Mouse (Mus musculus): ENCODE results near the gene D630003M21Rik.

The D630003M21Rik gene

GRCm38 (mm10) chr2:158194945-158195640, 33.9 kb downstream of the D630003M21Rik start:
- DNase-seq (ENCODE audit: low spot score in 2 of 2), result peak in 1 of 2 experiments; percentile 64

GRCm38 (mm10) chr2:158193611-158194336, 35.2 kb downstream of the D630003M21Rik start:
- no peak for DNase-seq (ENCODE audit: low spot score in 2 of 2)

GRCm38 (mm10) chr2:158191098-158191497, 37.9 kb downstream of the D630003M21Rik start:
- DNase-seq (ENCODE audit: low spot score in 2 of 2), result no peak

GRCm38 (mm10) chr2:158189451-158189850, 39.6 kb downstream of the D630003M21Rik start:
- no peak for DNase-seq (ENCODE audit: low spot score in 2 of 2)

DNA sequence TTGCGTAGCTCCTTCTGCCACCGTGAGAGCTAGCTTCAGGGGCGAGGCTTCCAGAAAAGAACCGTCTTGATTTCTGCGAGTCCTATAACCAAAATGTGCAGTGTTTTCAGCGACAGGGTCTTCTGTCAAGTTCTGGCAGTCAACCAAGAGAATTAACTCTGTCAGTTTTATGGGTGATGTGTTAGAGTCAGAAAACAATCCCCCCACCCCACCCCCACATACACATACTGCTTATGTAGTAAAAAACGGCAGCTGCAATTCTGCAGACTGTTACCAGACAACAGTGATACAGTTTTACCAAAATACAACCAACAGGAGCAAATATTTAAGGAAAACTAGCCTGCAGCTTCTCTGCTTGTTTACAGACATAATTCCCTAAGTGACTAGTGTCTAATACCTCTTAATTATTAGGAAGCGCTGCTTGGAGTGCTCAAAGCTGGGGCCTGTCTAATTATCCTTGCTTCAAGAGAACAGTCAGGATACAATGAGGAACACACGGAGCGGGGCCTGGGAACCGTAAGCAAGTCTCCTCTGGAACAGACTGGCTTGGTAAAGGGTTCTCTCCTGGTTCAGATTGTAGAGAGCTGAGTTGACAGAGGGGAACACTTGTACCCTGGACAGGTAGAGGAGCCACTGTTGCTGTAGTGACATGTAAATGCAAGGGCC, 42.7 kb downstream of the D630003M21Rik start:
- DNase-seq (ENCODE audit: low spot score in 2 of 2), result no peak

DNA sequence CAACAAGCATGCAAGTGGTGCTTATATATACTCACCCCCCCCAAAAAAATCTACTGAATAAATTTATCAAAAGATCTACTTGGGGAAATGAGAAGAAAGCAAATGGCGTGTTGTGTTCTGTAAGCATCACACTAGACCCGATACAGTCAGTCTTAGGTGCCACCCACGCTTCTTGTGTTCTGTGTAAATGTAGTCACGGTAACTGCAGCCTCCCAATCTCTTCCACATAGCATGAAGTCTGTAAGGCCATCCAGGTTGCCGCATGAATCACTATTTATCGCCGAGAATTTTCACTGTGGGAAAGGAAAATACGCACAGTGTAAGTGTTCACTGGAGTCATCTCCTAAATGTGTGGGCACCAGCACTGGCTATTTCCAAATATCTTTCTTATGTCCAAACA, 45.8 kb downstream of the D630003M21Rik start:
- DNase-seq (ENCODE audit: low spot score in 2 of 2), result no peak

DNA sequence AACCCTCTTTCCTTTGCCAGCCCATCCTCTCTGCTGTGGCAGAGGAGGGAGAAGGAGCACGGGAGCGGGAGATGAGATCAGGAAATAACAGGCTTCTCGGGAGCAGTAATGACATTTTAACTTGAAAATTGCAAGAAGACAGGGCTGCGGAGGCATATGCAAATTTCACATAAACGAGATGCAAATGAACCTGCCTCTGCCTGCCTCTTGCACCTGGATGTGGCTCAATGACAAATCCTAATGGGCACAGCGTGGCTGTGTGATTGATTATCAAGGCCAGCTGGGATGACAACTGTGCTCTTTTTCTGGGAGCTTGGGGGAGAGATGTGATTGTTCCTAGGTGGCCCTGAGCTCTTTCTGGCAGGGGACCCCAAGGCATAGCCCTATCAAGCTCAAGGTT, 47.1 kb downstream of the D630003M21Rik start:
- DNase-seq (ENCODE audit: low spot score in 2 of 2), result no peak

DNA sequence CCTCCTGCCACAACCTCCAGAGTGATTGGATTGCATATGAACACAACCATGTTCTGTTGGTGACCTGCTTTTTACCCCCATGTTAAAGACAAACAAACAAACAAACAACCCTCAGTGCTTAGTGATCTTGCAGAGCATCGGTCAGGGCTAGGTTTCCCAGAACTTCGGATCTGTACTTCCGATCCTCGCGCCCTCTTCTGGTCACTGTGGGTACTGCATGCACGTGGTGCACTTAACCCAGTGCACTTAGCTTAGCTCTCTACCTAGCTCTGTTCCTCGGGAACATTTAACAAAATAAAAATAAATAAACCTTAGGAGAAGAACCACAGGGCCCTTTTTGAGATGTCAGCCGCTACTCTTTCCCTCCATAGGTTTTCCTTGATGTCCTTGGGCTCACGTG, 48.2 kb downstream of the D630003M21Rik start:
- DNase-seq (ENCODE audit: low spot score in 2 of 2), result peak; percentile 75 to 88

GRCm38 (mm10) chr2:158179370-158180111, 49.5 kb downstream of the D630003M21Rik start:
- DNase-seq (ENCODE audit: low spot score in 2 of 2), result no peak

DNA sequence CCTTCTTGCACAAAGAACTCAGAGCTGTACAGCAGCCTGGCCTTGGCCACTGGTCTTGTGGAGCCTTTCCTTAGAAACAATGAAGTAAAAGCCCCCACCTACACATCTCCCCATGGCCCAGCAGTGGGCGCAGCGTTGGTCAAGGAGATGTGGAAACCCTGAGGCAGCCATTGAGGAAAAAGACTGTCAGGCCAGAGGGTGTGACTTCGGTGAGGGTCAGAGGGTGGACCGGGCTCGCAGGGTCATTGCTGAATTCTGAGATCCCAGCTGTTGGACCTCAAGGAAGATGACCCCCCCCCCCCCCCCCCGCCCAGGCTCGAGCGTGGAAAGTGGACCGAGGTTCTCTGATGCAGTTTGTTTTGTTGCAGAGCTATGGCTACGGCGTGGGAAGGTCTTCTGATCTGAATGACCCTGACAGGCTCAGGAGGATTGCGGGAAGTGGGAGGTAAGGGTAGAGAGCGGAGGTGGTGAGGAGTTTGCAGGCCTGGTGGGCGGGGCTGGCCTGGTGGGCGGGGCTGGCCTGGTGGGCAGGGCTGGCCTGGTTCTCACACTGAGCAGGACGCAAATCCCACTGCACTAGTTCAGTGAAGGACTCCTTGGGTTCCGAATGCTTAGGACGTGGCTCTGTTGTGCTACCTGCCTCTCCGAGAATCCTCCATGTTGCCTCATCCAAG, 50.2 kb downstream of the D630003M21Rik start:
- peak; percentile 61 to 85 for DNase-seq (ENCODE audit: low spot score in 2 of 2)

DNA sequence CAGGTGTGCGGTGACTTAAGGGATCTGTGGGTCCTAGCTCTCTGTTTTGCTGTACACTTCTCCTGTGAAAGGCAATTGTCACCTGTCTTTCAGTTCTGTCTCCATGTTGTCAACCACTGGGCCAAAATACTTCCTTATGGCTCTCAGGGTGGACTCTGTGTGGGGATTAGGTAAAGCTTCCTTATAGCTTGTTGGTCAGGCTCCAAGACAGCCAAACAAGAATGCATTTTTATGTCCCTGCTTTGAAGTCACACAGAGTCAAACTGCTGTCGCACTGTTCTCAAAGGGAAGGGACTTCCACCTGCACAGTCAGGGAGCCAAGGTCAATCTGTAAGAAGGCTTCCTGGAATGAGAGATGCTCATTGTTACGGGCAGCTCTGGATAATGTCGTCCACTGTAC, 50.9 kb downstream of the D630003M21Rik start:
- DNase-seq (ENCODE audit: low spot score in 2 of 2), result no peak

DNA sequence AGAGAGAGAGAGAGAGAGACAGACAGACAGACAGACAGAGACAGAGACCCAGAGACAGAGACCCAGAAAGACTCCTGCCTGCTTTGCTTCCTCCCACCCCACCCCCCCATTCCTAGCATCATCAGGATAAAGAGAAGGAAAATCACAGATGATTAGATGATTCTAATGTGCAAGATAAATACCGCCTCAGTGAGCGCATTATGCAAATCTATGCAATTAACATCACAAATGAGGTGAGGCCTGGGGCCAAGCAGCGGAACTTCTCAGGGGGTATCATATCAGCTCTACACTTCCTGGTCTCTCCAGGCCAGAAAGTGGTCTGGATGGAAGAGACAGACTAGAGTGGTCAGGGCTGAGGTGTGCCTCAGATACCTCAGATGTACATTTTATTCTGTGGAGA, 51.4 kb downstream of the D630003M21Rik start:
- DNase-seq (ENCODE audit: low spot score in 2 of 2), result no peak

DNA sequence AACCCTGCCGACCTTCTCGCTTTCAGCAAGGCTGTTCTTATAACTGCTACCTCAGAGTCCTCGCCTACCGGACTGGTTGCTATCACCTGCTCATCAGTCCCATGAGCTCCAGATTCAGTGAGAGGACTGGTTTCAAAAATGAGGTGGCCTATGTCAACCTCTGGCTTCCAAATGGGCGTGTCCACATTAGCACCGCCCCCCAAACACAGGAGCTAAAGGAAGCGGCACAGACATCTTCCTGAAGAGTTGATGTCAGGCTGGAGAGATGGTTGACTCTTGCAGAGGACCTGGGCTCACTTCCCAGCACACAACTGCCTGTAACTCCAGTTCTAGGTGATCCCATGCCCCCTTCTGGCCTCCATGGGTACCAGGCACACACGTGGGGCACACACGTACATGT, 52.3 kb downstream of the D630003M21Rik start:
- DNase-seq (ENCODE audit: low spot score in 2 of 2), result no peak

DNA sequence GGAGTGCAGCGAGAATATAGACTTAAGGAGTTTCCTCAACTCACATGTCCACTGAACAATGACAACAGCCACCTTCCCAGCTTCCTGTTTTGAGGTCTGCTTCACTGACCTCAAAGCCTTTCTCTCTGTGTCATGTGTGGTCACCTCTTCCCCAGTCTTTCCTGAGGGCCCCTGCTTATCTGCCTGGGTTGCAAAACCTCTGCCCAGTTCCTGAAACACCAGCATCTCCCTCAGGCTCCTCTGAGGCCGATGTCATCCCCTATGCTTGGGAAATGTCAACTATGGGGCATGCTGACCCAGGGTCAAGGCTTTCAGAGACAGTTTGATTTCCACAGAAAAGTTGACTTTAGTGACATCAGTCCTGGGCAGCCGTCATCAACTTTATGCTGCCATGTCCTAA, 53.6 kb downstream of the D630003M21Rik start:
- no peak for DNase-seq (ENCODE audit: low spot score in 2 of 2)

GRCm38 (mm10) chr2:158174958-158175357, 54.1 kb downstream of the D630003M21Rik start:
- no peak for DNase-seq (ENCODE audit: low spot score in 2 of 2)

DNA sequence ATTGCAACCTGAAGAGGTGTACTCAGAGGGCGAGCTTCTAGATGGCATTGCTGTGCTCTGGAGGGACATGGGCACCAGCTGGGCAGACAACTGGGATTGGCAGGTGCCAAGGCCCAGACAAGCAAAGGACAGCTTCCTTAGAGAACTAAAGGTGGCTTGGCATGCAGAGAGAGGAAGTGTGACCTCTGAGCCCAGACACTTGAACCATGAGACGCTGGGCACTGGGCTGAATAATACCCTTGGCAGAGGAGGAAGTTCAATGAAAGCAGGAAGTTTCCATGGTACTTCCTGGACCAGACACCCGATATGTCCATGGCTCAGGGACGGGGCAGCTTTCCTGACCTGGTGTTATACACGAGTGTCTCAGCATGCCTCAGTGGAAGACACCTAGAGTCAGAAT, 54.6 kb downstream of the D630003M21Rik start:
- DNase-seq (ENCODE audit: low spot score in 2 of 2), result no peak

GRCm38 (mm10) chr2:158170394-158170793, 58.6 kb downstream of the D630003M21Rik start:
- no peak for DNase-seq (ENCODE audit: low spot score in 2 of 2)

GRCm38 (mm10) chr2:158169771-158170170, 59.3 kb downstream of the D630003M21Rik start:
- no peak for DNase-seq (ENCODE audit: low spot score in 2 of 2)

GRCm38 (mm10) chr2:158169351-158169750, 59.7 kb downstream of the D630003M21Rik start:
- DNase-seq (ENCODE audit: low spot score in 2 of 2), result no peak

GRCm38 (mm10) chr2:158168741-158169211, 60.2 kb downstream of the D630003M21Rik start:
- DNase-seq (ENCODE audit: low spot score in 2 of 2), result no peak

- no peak for DNase-seq (ENCODE audit: low spot score in 2 of 2)
Observed at GRCm38 (mm10) chr2:158167496-158168205, 61.4 kb downstream of the D630003M21Rik start.
